Mouse (Mus musculus): Measurements from ENCODE around the gene Enox1.

DNA sequence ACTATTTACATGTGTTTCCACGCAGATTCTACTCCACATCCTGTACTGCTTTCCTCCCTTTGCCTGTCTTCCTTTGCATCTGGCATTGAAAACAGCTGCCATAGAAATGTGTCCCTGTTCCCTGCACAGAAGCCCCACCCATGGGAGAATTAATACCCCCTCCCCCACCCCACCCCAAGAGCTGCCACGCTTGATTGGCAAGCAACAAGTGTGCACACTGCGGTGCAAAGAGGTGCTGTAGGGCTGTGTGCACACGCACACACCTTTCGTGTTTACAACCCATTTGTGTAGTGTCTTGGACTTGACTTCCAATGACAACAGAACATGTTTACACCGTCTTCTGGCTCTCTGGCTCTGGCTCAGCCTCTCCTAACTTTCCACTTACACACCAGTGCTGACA is 154.9 kb downstream of the Enox1 start:
- no peak for TF ChIP-seq CTCF (IDR thresholded peaks at IDR 0.05; ENCODE audit: extremely low read depth, insufficient read depth, insufficient read length, insufficient replicate concordance)
- no peak for TF ChIP-seq POLR2A (IDR thresholded peaks at IDR 0.05; ENCODE audit: low read depth, low read length)

All from spleen, adult 2 months (tissue).